Mouse (Mus musculus) kidney, postnatal 10 days (tissue): ENCODE results near the gene Xpot.

Experiments used
- DNase-seq: peaks from one replicate; pipeline ENCODE4 v3.0.0; 2021; ENCODE audit warnings: mixed read lengths

The Xpot gene

GRCm38 (mm10) chr10:121615935-121616334 lies 10.2 kb downstream of the Xpot start:
- no peak for DNase-seq

- no peak for DNase-seq
These were observed 10.8 kb downstream of the Xpot start for GRCm38 (mm10) chr10:121615146-121615870.

- DNase-seq, result peak; percentile 62
These were observed 12.6 kb downstream of the Xpot start for GRCm38 (mm10) chr10:121613570-121613969.

- DNase-seq, result no peak
These were observed 13.7 kb downstream of the Xpot start for GRCm38 (mm10) chr10:121612448-121612847.

GRCm38 (mm10) chr10:121611587-121611986 lies 14.5 kb downstream of the Xpot start:
- no peak for DNase-seq

- DNase-seq, result no peak
These were observed 18.0 kb downstream of the Xpot start for GRCm38 (mm10) chr10:121608177-121608576.

DNA sequence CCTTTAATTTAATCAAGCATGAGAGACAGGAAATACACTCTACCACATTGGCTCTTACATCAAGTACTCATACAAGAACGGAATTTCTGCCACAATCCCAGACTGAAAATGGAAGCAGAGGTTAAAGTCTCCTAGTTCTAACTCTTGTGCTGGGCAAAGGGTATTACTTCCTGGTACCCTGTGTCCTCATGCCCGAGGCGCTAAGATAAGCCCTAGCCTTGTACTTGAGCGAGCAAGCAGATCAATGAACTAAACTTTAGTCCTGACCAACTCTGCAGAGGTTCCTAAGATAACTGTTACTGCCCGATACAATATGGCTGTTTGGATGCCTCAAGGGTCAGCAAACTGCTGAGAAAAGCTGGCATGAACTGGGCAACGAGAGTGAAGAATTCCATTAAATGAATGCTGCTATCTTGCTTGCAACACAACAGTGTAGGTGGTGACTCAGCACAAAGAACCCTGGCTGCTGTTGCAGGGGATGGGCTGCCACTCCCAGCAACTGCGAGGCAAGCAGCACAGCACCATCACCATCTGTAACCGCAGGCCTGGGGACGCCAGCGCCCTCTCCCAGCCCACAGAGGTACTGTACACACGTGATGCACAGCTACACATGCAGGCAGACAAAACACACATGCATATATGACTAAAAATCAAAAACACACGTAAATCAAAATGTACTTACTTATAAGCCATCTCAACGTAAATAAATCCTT lies 21.3 kb downstream of the Xpot start:
- DNase-seq, result no peak

GRCm38 (mm10) chr10:121603556-121603955 lies 22.6 kb downstream of the Xpot start:
- no peak for DNase-seq

GRCm38 (mm10) chr10:121601272-121601671 lies 24.9 kb downstream of the Xpot start:
- no peak for DNase-seq

DNA sequence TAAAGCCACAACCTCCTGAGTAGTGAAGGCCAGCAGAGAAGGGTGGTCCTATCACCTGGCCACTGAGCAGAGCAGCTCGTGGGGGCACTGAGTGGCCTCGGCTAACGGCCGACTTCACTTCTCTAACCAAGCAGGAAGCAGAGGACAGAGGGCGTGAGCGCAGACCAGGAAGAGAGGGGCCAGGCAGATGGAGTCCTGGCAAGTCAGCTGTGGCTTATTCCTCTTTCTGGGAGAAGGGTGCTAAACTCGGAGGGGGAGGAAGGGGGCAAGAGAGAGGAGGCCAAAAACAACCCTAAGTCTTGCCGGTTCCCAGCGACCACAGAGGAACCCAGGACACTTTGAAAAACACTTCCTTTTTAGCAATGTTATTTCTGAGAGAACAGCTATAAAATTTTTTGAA lies 29.6 kb downstream of the Xpot start:
- DNase-seq, result no peak

GRCm38 (mm10) chr10:121591106-121591505 lies 35.0 kb downstream of the Xpot start:
- DNase-seq, result peak; percentile 38

- no peak for DNase-seq
These were observed 38.7 kb downstream of the Xpot start for GRCm38 (mm10) chr10:121587371-121587840.

DNA sequence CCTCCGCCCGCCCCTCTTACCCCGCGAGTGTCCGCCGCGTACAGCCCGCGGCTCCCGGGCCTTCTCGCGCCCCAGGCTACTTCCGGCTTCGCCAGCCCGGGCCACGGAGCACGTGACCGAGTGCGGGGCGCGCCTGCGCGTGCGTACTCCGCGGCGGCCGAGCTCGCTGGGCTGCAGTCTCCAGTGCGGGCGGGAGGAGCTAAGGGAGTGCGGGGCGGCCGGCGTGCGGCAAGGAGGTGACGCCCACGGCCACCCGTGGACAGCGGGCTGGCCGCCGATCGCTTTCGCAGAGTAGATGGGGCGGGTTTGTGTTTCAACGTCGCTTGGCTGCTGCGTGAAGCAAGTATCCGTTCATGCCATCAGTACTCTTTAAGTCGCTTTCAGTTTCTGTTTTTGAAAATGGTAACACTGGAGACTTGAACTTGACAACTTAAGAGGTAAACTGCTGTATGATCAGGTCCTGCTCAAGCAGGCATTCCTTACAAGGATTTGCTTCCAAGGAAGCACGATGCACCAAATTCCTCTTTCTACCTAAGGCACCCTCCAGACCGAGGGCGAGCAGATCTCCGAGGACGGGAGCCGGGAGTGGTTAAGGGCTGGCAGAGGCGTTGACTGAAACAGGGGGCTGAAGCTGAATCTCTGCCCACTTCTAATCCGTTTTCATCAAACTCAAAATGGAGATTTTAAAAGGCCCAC lies 39.3 kb downstream of the Xpot start, which contains the start of gene Tbk1:
Gene Tbk1, minus strand, starts transcription at position 113 of the 696 bp plus-strand sequence.
- DNase-seq, result peak; percentile 96

DNA sequence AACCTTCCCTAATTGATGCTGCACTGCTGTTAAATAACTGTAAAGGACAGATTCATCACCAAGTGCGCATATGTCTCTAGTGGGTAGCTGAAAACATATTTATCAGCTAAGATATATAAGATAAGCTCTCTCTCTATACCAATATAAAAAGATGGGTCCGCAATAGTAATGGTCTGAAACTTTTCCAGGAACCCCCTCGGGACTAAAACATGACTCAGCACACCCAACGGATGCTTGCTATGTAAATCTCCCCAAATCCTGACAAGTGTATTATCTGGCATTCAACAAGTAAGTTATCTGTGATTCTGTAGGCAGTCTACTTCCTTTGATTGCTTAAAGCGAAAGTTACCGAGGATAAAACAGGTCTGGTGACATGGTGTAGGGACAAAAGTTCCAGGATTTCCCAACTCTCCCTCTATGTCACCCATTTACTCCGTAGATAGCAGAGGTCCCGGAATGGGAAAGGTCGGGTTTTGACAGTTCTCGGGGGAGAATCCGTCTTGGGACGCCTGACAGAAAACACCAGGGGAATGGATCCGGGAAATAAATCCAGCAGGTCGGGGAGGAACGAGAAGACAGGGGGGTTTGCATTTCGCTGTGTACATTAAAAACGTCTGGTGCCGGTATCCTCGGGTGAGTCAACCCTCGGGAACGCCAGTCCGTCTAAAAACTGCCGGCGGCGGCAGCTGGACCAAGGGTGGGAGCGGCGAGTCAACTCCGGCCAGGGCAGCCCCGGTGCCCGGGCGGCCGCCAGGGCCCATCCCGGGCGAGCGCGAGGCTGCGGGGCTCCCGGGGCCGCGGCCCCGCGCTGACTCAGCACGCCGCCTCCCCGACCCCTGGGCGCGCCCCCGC lies 40.1 kb downstream of the Xpot start:
- peak; percentile 7 for DNase-seq

- peak; percentile 3 for DNase-seq
These were observed 40.9 kb downstream of the Xpot start for GRCm38 (mm10) chr10:121585056-121585790.

DNA sequence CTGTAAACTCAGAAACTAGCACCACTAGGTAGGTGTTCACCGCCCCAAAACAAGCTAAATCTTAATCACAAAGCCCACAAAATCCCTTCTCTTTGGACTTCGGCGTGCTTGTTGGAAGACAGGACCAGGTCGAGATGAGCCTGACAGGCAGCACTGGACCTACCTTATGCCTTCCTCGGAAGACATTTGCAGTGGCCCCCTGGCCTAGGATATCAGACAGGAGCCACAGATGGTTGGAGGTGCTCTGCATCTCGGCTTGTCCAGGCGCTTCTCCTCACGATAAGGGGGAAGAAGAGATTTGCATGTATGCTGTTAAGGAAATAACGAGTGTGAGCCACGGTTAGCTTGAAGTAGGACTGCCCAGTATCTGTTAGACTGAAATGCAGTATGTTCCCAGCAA lies 42.1 kb downstream of the Xpot start:
- no peak for DNase-seq

- no peak for DNase-seq
These were observed 43.1 kb downstream of the Xpot start for GRCm38 (mm10) chr10:121583016-121583415.

DNA sequence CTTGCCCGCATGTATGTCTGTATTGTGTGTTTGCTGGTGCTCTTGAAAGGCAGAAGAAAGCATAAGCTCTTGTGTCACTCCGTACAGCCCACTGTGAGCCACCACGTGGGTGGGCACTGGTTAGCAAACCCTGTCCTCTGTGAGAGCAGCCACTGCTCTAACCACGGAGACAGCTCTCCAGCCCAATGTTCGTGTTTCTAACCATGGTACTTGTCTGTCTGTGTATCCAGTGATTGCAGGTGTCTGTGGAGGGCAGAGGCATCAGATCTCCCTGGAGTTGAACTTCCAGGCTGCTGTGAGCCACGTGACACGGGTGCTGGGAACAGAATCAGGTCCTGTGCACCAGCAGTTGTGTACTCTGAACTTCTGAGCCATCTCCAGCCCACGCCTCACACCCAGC lies 43.8 kb downstream of the Xpot start:
- peak; percentile 5 for DNase-seq

DNA sequence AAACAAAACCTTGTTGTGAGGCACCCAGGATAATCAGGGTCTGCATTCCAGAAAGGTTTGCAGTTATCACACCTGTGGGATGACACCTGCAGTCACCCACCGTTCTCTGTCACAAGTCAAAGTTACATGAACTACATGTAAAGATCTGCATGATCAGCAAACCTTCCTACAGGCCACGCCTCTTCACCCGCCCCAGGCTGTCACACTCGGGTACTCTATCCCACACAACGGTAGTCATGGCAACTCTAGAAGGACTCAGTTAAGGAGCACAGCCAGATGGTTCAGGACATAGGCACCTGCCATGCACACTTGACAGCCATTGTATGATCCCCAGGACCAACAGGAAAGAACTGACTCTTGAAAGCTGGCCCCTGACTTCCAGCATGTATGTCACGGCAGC lies 44.7 kb downstream of the Xpot start:
- DNase-seq, result no peak

DNA sequence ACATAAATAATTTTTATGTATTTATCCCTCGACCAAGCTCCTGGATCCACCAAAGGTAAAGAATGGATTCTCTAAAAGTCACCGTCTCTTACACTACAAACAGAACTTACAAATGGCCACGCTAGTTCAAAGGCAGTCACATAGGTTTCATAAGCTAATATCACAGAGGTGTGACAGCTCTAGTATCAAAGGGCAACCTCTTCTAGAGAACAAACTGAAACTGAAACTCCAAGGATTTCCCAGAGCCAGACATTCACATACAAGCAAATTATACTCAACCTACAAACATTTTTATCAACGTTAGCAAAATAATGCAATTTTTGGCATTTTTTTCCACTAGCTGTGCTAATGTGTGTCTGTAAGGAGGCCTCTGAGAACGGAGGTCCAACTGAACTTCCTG lies 45.8 kb downstream of the Xpot start:
- no peak for DNase-seq

- DNase-seq, result no peak
These were observed 49.8 kb downstream of the Xpot start for GRCm38 (mm10) chr10:121576372-121576771.
